Mouse (Mus musculus) erythroblast, embryonic 14.5 days (primary cell): ENCODE data around the gene Ddx39. TPM values are rescaled to one million over a fixed set of nuclear protein-coding genes. Genes with fewer than 3 reads are reported as not detected.
A peak's percentile ranks its signal among the peaks of the same experiment; 100 is the strongest.

ENCODE experiments used
- H3K27me3 ChIP-seq: 2 replicates; pipeline ENCODE4 v1.6.1; 2012; ENCODE audit warnings: inconsistent platforms; ENCODE audit not compliant: control insufficient read depth
- H3K36me3 ChIP-seq: 2 replicates; pipeline ENCODE4 v1.6.1; 2012; ENCODE audit warnings: mild to moderate bottlenecking, inconsistent platforms; ENCODE audit not compliant: control insufficient read depth
- H3K4me1 ChIP-seq: 2 replicates; pipeline ENCODE4 v1.6.1; 2012; ENCODE audit warnings: inconsistent platforms; ENCODE audit not compliant: control insufficient read depth
- H3K4me3 ChIP-seq: replicated peaks from 2 replicates; pipeline ENCODE3; 2012; ENCODE audit warnings: moderate library complexity, mild to moderate bottlenecking, inconsistent platforms
- H3K9me3 ChIP-seq: 2 replicates; pipeline ENCODE4 v1.6.1; 2012; ENCODE audit warnings: low read length, inconsistent platforms, mixed read lengths; ENCODE audit not compliant: control insufficient read depth
- GATA1 ChIP-seq: IDR thresholded peaks from 2 replicates; pipeline ENCODE4 v1.6.1; 2012; ENCODE audit warnings: low read length, inconsistent platforms, mixed read lengths
- TAL1 ChIP-seq: IDR thresholded peaks from 3 replicates; pipeline ENCODE4 v1.6.1; 2012; ENCODE audit warnings: low read length, inconsistent platforms, mixed read lengths
- polyA plus RNA-seq: library from polyadenylated mRNA; stranded (reverse); fragments of >175 nt; gene quantifications from 2 replicates; pipeline ENCODE4 v1.2.3, GENCODE M21; 2012

The Ddx39 gene
- polyA plus RNA-seq, 1 experiment, result 5.3 TPM

DNA sequence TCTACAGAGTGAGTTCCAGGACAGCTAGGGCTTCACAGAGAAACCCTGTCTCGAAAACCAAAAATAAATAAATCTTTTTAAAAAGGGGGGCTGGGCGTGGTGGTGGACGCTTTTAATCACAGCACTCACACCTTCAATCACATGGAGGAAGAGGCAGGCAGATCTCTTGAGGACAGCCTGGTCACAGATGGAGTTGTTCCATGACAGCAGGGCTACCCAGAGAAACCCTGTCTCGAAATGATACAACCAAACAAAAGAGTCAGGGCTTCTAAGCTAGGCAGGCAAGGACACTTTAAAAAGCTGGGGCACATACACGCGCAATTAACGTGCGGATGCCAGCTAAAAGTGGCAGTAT, 324 bp upstream of the Ddx39 start:
- no peaks in the 10 kb centered on the region for H3K9me3 ChIP-seq
- H3K36me3 ChIP-seq, result peaks cover 26% of the 10 kb centered on the region
- TF ChIP-seq TAL1 (no peak), GATA1 (no peak)
- peaks cover 39% of the 10 kb centered on the region for H3K4me1 ChIP-seq
- no peaks in the 10 kb centered on the region; the same call in 1 of the 2 replicates for H3K27me3 ChIP-seq
- H3K4me3 ChIP-seq, result peak overlapping the region; percentile 89

DNA sequence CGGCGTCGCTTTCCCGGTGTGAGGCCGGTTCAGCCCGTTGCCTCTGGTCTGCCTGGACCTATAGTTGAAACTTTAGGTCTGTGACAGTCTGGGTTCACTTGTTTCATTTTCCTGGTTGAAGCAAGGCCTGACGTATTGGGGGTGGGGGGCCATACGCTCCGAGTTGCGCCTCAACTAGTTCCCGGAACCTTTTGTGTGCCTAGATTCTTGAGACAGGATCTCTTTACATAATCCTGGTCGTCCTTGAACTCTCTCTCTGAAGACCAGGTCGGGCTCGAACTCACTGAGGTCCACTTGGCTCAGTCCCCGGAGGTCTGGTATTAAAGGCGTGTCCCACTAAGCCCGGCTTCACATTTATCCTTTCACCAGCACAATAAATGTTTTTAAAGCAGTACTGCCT, 794 bp downstream of the Ddx39 start:
- H3K4me1 ChIP-seq, result peaks cover 39% of the 10 kb centered on the region
- TF ChIP-seq TAL1 (no peak), GATA1 (no peak)

DNA sequence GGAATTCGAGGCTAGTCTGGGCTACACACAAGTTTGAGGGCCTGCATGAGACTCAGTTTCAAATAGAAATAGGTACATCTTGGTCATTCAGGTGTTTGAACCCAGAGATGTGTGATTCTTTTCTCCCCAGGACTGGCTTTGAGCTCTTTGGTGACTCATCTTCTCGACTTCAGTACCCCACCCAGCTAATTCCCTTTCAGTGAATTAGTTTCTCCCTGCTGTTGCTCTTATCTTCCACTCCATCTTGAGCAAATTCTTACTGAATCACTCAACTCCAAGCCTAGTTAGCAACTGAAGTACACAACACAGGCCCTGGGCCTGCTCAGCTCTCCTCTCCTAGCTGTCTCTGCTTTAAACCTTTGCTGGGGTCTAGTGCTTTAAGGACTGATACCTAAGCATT, 1.6 kb downstream of the Ddx39 start:
- no peaks in the 10 kb centered on the region; the same call in 1 of the 2 replicates for H3K27me3 ChIP-seq
- peak overlapping the region; percentile 89 for H3K4me3 ChIP-seq
- peak; percentile 92 for TF ChIP-seq GATA1
- no peak for TF ChIP-seq TAL1
- peaks cover 45% of the 10 kb centered on the region for H3K36me3 ChIP-seq
- no peaks in the 10 kb centered on the region for H3K9me3 ChIP-seq
- peaks cover 42% of the 10 kb centered on the region for H3K4me1 ChIP-seq

More for the DNA sequence above, 794 bp downstream of the Ddx39 start:
- Histone ChIP-seq H3K27me3 (no peaks in the 10 kb centered on the region; the same call in 1 of the 2 replicates), H3K36me3 (peaks cover 37% of the 10 kb centered on the region), H3K4me3 (peak overlapping the region; percentile 89), H3K9me3 (no peaks in the 10 kb centered on the region)

DNA sequence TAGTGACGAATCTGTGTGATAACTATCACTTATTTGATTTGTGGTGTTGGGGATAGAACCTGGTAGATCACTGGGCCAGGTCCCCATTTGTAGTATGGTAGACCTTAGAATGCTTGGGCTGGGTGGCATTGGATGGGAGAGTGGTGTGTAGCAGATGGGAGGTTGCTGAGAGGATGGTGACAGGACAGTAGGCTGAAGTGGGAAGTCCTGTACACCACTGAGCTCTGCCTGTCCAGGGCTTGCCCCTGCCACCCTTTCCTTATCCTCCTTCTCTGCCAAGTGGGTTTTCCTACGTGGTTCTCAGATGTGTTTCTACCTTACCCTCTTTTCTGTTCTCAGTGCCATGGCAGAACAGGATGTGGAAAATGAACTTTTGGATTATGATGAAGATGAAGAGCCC, 4.1 kb downstream of the Ddx39 start:
- Histone ChIP-seq H3K4me1 (peaks cover 51% of the 10 kb centered on the region), H3K9me3 (no peaks in the 10 kb centered on the region), H3K4me3 (no peak overlapping the region), H3K36me3 (peaks cover 70% of the 10 kb centered on the region), H3K27me3 (no peaks in the 10 kb centered on the region)
- no peak for TF ChIP-seq GATA1
- TF ChIP-seq TAL1, result no peak

DNA sequence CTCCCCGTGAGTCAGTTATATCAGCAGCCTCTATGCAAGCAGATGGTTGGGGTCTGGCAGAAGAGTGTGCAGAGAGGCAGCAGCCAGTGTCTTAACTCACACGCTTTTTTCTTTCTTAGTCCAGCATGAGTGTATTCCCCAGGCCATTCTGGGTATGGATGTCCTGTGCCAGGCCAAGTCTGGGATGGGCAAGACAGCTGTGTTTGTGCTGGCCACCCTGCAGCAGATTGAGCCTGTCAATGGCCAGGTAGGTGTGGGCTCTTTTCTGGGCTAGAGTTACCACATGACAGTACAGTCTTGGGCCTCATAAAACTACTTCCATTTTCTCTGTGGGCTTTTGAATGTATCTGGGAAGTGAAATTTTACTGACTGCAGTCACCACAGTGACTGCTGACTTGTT, 4.7 kb downstream of the Ddx39 start:
- H3K27me3 ChIP-seq, result no peaks in the 10 kb centered on the region
- peaks cover 51% of the 10 kb centered on the region for H3K4me1 ChIP-seq
- peaks cover 76% of the 10 kb centered on the region for H3K36me3 ChIP-seq
- H3K9me3 ChIP-seq, result no peaks in the 10 kb centered on the region
- H3K4me3 ChIP-seq, result no peak overlapping the region
- no peak for TF ChIP-seq GATA1
- TF ChIP-seq TAL1, result no peak

DNA sequence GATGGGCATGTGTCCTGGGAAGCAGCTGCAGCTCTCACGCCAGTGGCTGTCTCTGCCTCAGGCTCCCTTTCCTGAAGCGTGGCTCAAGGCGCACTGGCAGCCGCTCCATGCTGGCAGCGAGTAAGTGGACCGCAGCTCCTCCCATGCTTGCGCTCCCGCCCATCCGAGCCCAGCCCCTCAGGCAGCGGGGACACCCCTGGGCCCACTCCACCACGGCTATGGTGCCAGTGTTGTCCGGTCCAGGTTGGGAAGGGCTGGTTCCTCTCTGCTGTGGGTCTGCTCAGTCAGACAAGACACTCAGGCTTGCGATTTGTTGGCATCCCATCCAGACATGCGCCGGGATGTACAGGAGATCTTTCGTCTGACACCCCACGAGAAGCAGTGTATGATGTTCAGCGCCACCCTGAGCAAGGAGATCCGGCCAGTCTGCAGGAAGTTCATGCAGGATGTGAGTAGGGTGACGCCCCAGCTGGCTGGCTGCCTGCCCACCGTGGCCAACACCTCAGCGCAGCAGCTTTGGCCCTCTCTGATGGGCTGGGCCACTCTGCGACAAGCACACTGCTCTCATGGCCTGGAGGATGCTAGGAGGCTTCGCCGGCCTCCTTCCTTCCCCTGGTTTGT, 6.5 kb downstream of the Ddx39 start:
- Histone ChIP-seq H3K36me3 (peaks cover 94% of the 10 kb centered on the region), H3K27me3 (no peaks in the 10 kb centered on the region), H3K4me1 (peaks cover 48% of the 10 kb centered on the region), H3K4me3 (no peak overlapping the region), H3K9me3 (no peaks in the 10 kb centered on the region)
- TF ChIP-seq TAL1, result no peak
- no peak for TF ChIP-seq GATA1

DNA sequence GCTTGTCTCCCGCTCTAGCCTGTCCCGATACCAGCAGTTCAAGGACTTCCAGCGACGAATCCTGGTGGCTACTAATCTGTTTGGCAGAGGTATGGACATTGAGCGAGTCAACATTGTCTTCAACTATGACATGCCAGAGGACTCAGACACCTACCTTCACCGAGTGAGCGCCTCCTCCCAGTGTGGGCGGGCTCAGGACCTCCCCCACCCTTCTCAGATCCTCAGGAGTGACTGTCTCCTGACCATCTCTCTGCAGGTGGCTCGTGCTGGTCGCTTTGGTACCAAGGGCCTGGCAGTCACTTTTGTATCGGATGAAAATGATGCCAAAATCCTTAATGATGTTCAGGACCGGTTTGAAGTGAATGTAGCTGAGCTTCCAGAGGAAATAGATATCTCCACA, 7.7 kb downstream of the Ddx39 start:
- H3K4me1 ChIP-seq, result peaks cover 37% of the 10 kb centered on the region

DNA sequence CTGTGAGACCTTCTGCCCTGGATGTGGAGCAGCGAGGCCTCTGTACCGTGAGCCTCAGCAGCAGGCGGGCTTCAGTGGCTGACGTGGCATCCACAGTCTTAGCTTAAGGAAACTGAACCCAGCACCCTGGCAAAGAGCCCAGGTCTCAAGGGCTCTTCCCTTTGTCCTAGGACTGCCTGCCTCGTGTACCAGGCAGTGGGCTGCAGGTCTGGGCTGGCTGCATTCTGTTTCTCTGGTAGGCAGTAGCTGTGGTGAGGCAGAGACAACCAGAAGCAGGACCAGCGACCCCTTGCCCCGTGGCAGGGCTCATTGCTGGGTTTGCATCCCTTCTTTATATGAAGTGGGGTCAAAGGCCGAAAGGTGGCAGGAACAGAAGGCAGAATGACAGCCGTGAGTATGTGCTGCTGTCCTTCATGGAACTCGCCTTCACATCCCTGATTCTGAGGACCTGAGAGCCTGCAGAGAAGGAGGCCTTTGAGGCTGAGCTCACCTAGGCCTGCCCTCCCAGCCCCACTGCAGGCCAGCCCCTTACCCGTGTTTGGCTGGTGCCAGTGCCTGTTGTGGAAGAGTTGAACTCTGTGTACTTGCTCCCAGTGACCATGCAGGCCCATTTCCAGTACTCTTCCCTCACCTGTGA, 8.6 kb downstream of the Ddx39 start:
- no peak for TF ChIP-seq GATA1
- TF ChIP-seq TAL1, result no peak
- peaks cover 30% of the 10 kb centered on the region for H3K4me1 ChIP-seq

More for the DNA sequence above, 7.7 kb downstream of the Ddx39 start:
- Histone ChIP-seq H3K9me3 (no peaks in the 10 kb centered on the region), H3K4me3 (no peak overlapping the region), H3K36me3 (peaks cover 89% of the 10 kb centered on the region), H3K27me3 (no peaks in the 10 kb centered on the region)
- TF ChIP-seq GATA1, result no peak
- TF ChIP-seq TAL1, result no peak

DNA sequence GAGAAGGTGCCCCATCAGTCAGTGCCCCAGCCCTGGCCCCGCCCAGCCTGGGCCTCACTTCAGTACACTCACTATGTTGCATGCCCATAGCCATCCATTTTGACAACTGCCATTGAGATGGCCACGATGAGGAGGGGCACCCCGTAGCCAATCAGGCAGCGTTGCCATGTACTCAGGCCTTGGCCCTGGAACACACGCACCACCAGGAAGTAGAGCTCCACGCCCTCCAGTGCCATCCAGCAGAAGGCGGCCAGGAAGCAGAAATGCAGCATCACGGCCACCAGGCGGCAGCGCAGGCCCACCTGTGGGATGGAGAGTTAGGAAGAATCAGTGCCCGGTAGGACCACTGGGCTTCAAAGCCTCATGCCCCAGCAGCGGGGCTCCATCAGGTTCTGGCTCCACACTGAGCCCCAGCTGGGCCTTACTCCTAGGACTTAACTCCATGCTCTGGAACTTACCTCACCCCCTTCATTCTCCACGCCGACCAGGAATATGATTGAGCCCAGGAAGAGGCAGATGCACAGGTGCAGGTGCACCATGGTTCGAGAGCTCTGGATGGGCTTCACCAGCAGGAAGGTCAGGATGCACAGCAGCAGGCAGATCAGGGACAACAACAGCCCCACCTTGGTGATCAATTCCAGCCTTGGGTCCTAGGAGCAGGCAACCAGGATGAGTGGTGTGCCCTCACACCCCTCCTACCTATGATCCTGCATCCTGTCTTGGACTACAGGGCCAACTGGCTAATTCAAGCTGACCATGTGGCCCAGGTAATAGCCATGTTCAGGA, 9.9 kb downstream of the Ddx39 start:
- Histone ChIP-seq H3K9me3 (no peaks in the 10 kb centered on the region), H3K4me1 (peaks cover 25% of the 10 kb centered on the region), H3K36me3 (peaks cover 83% of the 10 kb centered on the region), H3K4me3 (no peak overlapping the region), H3K27me3 (no peaks in the 10 kb centered on the region)
- TF ChIP-seq GATA1 (no peak), TAL1 (no peak)

More for the DNA sequence above, 8.6 kb downstream of the Ddx39 start:
- no peaks in the 10 kb centered on the region for H3K27me3 ChIP-seq
- peaks cover 91% of the 10 kb centered on the region for H3K36me3 ChIP-seq
- H3K9me3 ChIP-seq, result no peaks in the 10 kb centered on the region
- H3K4me3 ChIP-seq, result no peak overlapping the region
